Comparison of ENCODE assay signal across 9 mouse cellular contexts in genomic region chr5:147323237-147323917, GRCm38 (mm10). TPM values are rescaled to one million over a fixed set of nuclear protein-coding genes. Genes with fewer than 3 reads are reported as not detected.
A peak's percentile ranks its signal among the peaks of the same experiment; 100 is the strongest.
DNase-seq lines count a peak whose midpoint lies in the region; ATAC-seq and TF ChIP-seq lines count a peak whose summit lies in the region.
"Had no signal": no experiment of that assay in that cellular context is flagged by ENCODE, and none has a peak within 500 bp of the region (broad histone marks: within the 10 kb centered on the region; RNA-seq: fewer than 3 reads in every experiment).

No protein-coding gene starts in this region.

- TF ChIP-seq POLR2A in bone marrow macrophage, adult 2 months (IDR thresholded peaks at IDR 0.05; ENCODE audit: borderline replicate concordance, low read depth, low read length) = no peak
- no peak for TF ChIP-seq POLR2A in embryonic fibroblast, embryonic 13.5 days (IDR thresholded peaks at IDR 0.05; ENCODE audit: low read depth, low read length)
- TF ChIP-seq POLR2A in limb, embryonic 14.5 days (IDR thresholded peaks at IDR 0.05; ENCODE audit: borderline replicate concordance, extremely low read depth, insufficient read depth, insufficient read length) = no peak

- DNase-seq in ovary, postnatal 10 days (ENCODE audit: low spot score) = peak; percentile 24
- no peak for DNase-seq in ovary, adult 18-20 months (ENCODE audit: low spot score)
- DNase-seq in hindbrain, postnatal 0 days (ENCODE audit: low spot score) = peak; percentile 75
- peak; percentile 58 for DNase-seq in limb, embryonic 14.5 days (ENCODE audit: low spot score)
- peak; percentile 56 to 83 for DNase-seq in natural killer cell, adult 2 months (ENCODE audit: low spot score in 2 of 2)
- DNase-seq in thymus, adult 18-20 months = peak; percentile 60 to 69

- no peak overlapping the region for H3K27ac ChIP-seq in bone marrow macrophage, adult 2 months (ENCODE audit: insufficient read depth, low read depth, low read length)
- no peak overlapping the region for H3K27ac ChIP-seq in embryonic fibroblast, embryonic 13.5 days (ENCODE audit: insufficient read depth, low read length)
- no peak overlapping the region for H3K27ac ChIP-seq in hindbrain, postnatal 0 days
- no peak overlapping the region for H3K27ac ChIP-seq in limb, embryonic 14.5 days (replicated peaks; ENCODE audit: low read depth, low read length)

- peak; percentile 12; the same call in 1 of the 2 replicates for ATAC-seq in hindbrain, postnatal 0 days
- ATAC-seq in limb, embryonic 14.5 days (ENCODE audit: low FRiP score, low read depth) = no peak

- H3K27me3 ChIP-seq in hindbrain, postnatal 0 days (ENCODE audit: insufficient read depth, low read length) = peaks cover 32% of the 10 kb centered on the region
- peaks cover 16% of the 10 kb centered on the region for H3K27me3 ChIP-seq in limb, embryonic 14.5 days (ENCODE audit: control insufficient read depth, insufficient read depth, low read length)

- H3K4me2 ChIP-seq in hindbrain, postnatal 0 days (ENCODE audit: low read depth, low read length) = no peak overlapping the region
- no peak overlapping the region for H3K4me2 ChIP-seq in limb, embryonic 14.5 days (replicated peaks; ENCODE audit: low read depth, low read length, severe bottlenecking)

- no peak overlapping the region for H3K4me3 ChIP-seq in bone marrow macrophage, adult 2 months (ENCODE audit: insufficient read depth, low read length)
- H3K4me3 ChIP-seq in embryonic fibroblast, embryonic 13.5 days (ENCODE audit: insufficient read depth, low read length) = no peak overlapping the region
- H3K4me3 ChIP-seq in hindbrain, postnatal 0 days (ENCODE audit: low read length) = no peak overlapping the region
- no peak overlapping the region for H3K4me3 ChIP-seq in limb, embryonic 14.5 days (replicated peaks; ENCODE audit: low read length)

- no peak overlapping the region for H3K9ac ChIP-seq in hindbrain, postnatal 0 days (replicated peaks; ENCODE audit: low read length)
- no peak overlapping the region for H3K9ac ChIP-seq in limb, embryonic 14.5 days (ENCODE audit: low read depth, low read length, severe bottlenecking)

- H3K9me3 ChIP-seq in hindbrain, postnatal 0 days (ENCODE audit: low read length) = no peaks in the 10 kb centered on the region
- H3K9me3 ChIP-seq in limb, embryonic 14.5 days (ENCODE audit: control insufficient read depth, low read length) = no peaks in the 10 kb centered on the region

- 20% methylated on average over 17 of the region's 17 CpGs for WGBS in hindbrain, postnatal 0 days
- WGBS in limb, embryonic 14.5 days = 13% methylated on average over 17 of the region's 17 CpGs

- peak; percentile 82 for TF ChIP-seq CTCF in bone marrow macrophage, adult 2 months (IDR thresholded peaks at IDR 0.05; ENCODE audit: low read depth, low read length)
- peak; percentile 58 for TF ChIP-seq CTCF in embryonic fibroblast, embryonic 13.5 days (IDR thresholded peaks at IDR 0.05; ENCODE audit: borderline replicate concordance, insufficient read depth, low read length)
- TF ChIP-seq CTCF in hindbrain, postnatal 0 days (IDR thresholded peaks at IDR 0.05; ENCODE audit: low read depth) = peak; percentile 82

- no peaks in the 10 kb centered on the region for H3K36me3 ChIP-seq in hindbrain, postnatal 0 days (ENCODE audit: insufficient read depth, low read length)
- H3K36me3 ChIP-seq in limb, embryonic 14.5 days (ENCODE audit: control insufficient read depth, insufficient read depth, low read length) = no peaks in the 10 kb centered on the region

- H3K4me1 ChIP-seq in bone marrow macrophage, adult 2 months (ENCODE audit: control insufficient read depth, insufficient read depth, low read length) = no peaks in the 10 kb centered on the region
- H3K4me1 ChIP-seq in embryonic fibroblast, embryonic 13.5 days (ENCODE audit: control insufficient read depth, insufficient read depth, low read length) = no peaks in the 10 kb centered on the region
- H3K4me1 ChIP-seq in hindbrain, postnatal 0 days (ENCODE audit: insufficient read depth, low read length) = no peaks in the 10 kb centered on the region
- no peaks in the 10 kb centered on the region for H3K4me1 ChIP-seq in limb, embryonic 14.5 days (ENCODE audit: control insufficient read depth, insufficient read depth, low read length)

RNA-seq across cellular contexts. Expression of gene Urad, which starts 1.1 kb away (rescaled TPM):
- not detected in 2 replicates for polyA plus RNA-seq in bone marrow macrophage, adult 2 months (2012; ENCODE audit: insufficient read depth, insufficient read length, missing spikeins)
- not detected in 2 replicates for polyA plus RNA-seq in embryonic fibroblast, embryonic 13.5 days (2011; ENCODE audit: insufficient read length, low read depth, missing spikeins)
- total RNA-seq in hindbrain, postnatal 0 days (2014; rRNA removed) = not detected in 2 replicates
- not detected in 2 replicates for polyA plus RNA-seq in hindbrain, postnatal 0 days (2015; fragmentation: Nextera tagmentation; extraction: Ambion mirVana)
- polyA plus RNA-seq in limb, embryonic 14.5 days (2012; rRNA removed) = not detected in 2 replicates
- polyA plus RNA-seq in limb, embryonic 14.5 days (2014; fragmentation: Nextera tagmentation; extraction: Ambion mirVana) = not detected in 2 replicates
- polyA plus RNA-seq: frontal cortex, adult 2 months had no signal

RNA-seq across cellular contexts. Expression of gene Cdx2, which starts 16.3 kb away (rescaled TPM):
- polyA plus RNA-seq in bone marrow macrophage, adult 2 months (2012; ENCODE audit: insufficient read depth, insufficient read length, missing spikeins) = not detected in 2 replicates
- polyA plus RNA-seq in embryonic fibroblast, embryonic 13.5 days (2011; ENCODE audit: insufficient read length, low read depth, missing spikeins) = not detected in 2 replicates
- not detected in 2 replicates for total RNA-seq in hindbrain, postnatal 0 days (2014; rRNA removed)
- not detected in 2 replicates for polyA plus RNA-seq in hindbrain, postnatal 0 days (2015; fragmentation: Nextera tagmentation; extraction: Ambion mirVana)
- 0.03 TPM in 1 of 2 replicates, not detected in the other for polyA plus RNA-seq in limb, embryonic 14.5 days (2012; rRNA removed)
- polyA plus RNA-seq in limb, embryonic 14.5 days (2014; fragmentation: Nextera tagmentation; extraction: Ambion mirVana) = not detected in 2 replicates

RNA-seq across cellular contexts. Expression of gene Pdx1, which starts 53.6 kb away (rescaled TPM):
- not detected in 2 replicates for polyA plus RNA-seq in bone marrow macrophage, adult 2 months (2012; ENCODE audit: insufficient read depth, insufficient read length, missing spikeins)
- not detected in 2 replicates for polyA plus RNA-seq in embryonic fibroblast, embryonic 13.5 days (2011; ENCODE audit: insufficient read length, low read depth, missing spikeins)
- total RNA-seq in hindbrain, postnatal 0 days (2014; rRNA removed) = not detected in 2 replicates
- not detected in 2 replicates for polyA plus RNA-seq in hindbrain, postnatal 0 days (2015; fragmentation: Nextera tagmentation; extraction: Ambion mirVana)
- polyA plus RNA-seq in limb, embryonic 14.5 days (2012; rRNA removed) = not detected in 2 replicates
- polyA plus RNA-seq in limb, embryonic 14.5 days (2014; fragmentation: Nextera tagmentation; extraction: Ambion mirVana) = not detected in 2 replicates
- polyA plus RNA-seq: frontal cortex, adult 2 months had no signal
